Mouse (Mus musculus) megakaryocyte-erythroid progenitor cell, adult 5 weeks (primary cell): ENCODE data around the gene Acaa1b. TPM values are rescaled to one million over a fixed set of nuclear protein-coding genes. Genes with fewer than 3 reads are reported as not detected.

ENCODE experiments used
- polyA plus RNA-seq: library from polyadenylated mRNA; stranded (reverse); fragments of >175 nt; gene quantifications from 2 replicates; pipeline ENCODE4 v1.2.3, GENCODE M21; 2012

The Acaa1b gene
- polyA plus RNA-seq, result 0.04 TPM in 1 of 2 replicates, not detected in the other

DNA sequence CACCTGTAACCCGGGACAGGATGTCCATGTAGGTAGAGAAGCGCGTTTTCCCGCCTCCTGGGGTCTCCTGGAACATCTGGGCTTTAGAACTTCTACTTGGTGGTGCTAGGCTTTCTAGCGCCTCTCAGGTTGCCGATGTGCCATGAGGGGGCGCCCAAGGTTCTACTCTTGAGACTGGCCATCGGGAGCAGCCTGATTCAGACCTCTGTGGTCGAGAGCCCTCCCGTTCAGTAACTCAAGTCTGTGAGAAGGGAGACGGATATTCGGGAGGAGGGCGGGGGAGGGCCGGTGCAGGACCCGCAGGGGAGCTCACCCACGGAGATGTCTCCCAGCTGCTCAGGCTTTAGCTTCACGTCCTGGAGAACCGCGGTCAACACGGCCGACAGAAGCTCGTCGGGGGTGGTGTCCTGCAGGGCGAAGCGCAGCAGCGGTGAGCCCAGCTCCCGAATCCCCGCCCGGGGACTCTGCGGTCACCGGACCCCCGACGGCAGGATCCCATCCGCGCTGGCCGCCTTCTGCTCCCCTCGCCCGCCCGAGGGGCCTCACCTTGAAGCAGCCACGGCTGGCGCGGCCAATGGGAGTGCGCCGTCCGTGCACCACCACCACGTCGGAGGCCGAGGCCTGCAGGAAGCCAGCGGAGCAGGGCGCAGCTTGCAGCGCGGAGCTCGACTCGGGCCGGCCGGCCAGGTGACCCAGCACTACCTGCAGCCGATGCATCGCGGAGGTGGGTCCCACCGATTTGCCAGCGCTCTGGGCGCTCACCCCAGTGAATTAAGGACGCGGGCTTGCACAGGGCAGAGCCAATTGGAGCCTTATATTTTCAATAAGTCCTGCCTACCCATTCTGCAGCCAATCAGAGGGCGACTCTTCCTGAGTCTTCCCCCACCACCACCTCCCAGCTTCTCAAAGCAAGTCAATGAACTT lies at the start of gene Acaa1b:
Acaa1b (minus strand) TSS at position 816 of the 924 bp plus-strand sequence.

DNA sequence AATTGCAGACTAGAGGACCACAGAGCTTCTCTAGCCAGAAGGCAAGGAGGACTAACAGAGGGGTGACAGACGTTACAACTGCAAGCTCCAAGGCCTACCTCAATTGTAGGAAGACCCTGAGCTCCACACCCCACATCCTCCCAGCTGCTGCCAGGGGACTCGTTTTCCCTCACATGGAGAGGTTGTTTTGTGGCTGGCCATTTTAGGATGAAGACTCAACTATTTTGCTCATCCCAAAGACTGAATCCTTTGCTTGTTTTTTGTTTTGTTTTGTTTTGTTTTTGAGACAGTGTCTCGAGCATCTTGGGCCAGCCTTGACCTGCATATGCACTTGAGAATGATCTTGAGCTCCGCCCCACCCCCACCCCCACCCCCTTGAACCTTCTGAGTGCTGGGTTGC lies 2.0 kb upstream of the Acaa1b start, which contains the start of gene Gm47289:
Gm47289 (plus strand) TSS at position 301 of the 400 bp plus-strand sequence.

GRCm38 (mm10) chr9:119101992-119102782 lies 54.7 kb downstream of the Acaa1b start, which contains the start of gene Dlec1:
Gene Dlec1, plus strand, starts transcription at chr9:119102478.

Other genes with a start within 250 kb of the Acaa1b start
- gene Ctdspl, start 230.6 kb downstream of the Acaa1b start, polyA plus RNA-seq, result 5.5 and 7.1 TPM in 2 replicates
- gene Vill, start 104.3 kb downstream of the Acaa1b start, polyA plus RNA-seq, result 56.6 and 60.0 TPM in 2 replicates
- gene Plcd1, start 63.6 kb downstream of the Acaa1b start, polyA plus RNA-seq, result not detected in 2 replicates
- gene Dlec1, start 54.6 kb downstream of the Acaa1b start, polyA plus RNA-seq, result 0.53 and 0.65 TPM in 2 replicates
- not detected in 2 replicates for gene Gm47289, start 2.1 kb upstream of the Acaa1b start, polyA plus RNA-seq
- not detected in 2 replicates for gene Slc22a13, start 52.0 kb upstream of the Acaa1b start, polyA plus RNA-seq
- gene Oxsr1, start 165.3 kb upstream of the Acaa1b start, polyA plus RNA-seq, result 11.1 and 12.7 TPM in 2 replicates
- 67.6 and 72.1 TPM in 2 replicates for gene Acaa1a, start 182.6 kb upstream of the Acaa1b start, polyA plus RNA-seq
- 23.6 and 46.9 TPM in 2 replicates for gene Myd88, start 184.3 kb upstream of the Acaa1b start, polyA plus RNA-seq
- 1.9 and 3.6 TPM in 2 replicates for gene Xylb, start 200.3 kb upstream of the Acaa1b start, polyA plus RNA-seq
- not detected in 2 replicates for gene Slc22a14, start 208.5 kb upstream of the Acaa1b start, polyA plus RNA-seq
- 2.4 and 3.7 TPM in 2 replicates for gene Acvr2b, start 245.0 kb upstream of the Acaa1b start, polyA plus RNA-seq